Mouse (Mus musculus) bone marrow macrophage, adult 2 months (primary cell): ENCODE data around the gene Msx3. TPM values are rescaled to one million over a fixed set of nuclear protein-coding genes. Genes with fewer than 3 reads are reported as not detected.

Experiments
- H3K27ac ChIP-seq: 2 replicates; pipeline ENCODE4 v1.5.1; 2012; ENCODE audit warnings: low read depth, low read length; ENCODE audit not compliant: insufficient read depth
- H3K4me1 ChIP-seq: 2 replicates; pipeline ENCODE4 v1.6.1; 2012; ENCODE audit warnings: low read length; ENCODE audit not compliant: control insufficient read depth, insufficient read depth
- H3K4me3 ChIP-seq: 2 replicates; pipeline ENCODE4 v1.5.1; 2012; ENCODE audit warnings: mild to moderate bottlenecking, low read length, moderate library complexity; ENCODE audit not compliant: insufficient read depth
- CTCF ChIP-seq: IDR thresholded peaks from 2 replicates; pipeline ENCODE4 v1.5.1; 2012; ENCODE audit warnings: low read depth, mild to moderate bottlenecking, low read length, moderate library complexity
- POLR2A ChIP-seq: IDR thresholded peaks from 2 replicates; pipeline ENCODE4 v1.6.1; 2012; ENCODE audit warnings: mild to moderate bottlenecking, low read depth, low read length, borderline replicate concordance
- polyA plus RNA-seq: library from polyadenylated mRNA; stranded (reverse); fragments of >200 nt; gene quantifications from 2 replicates; pipeline ENCODE4 v1.2.4, GENCODE M21; 2012; ENCODE audit not compliant: missing spikeins, insufficient read depth, insufficient read length

Gene Msx3
- polyA plus RNA-seq, 1 experiment = not detected

- Histone ChIP-seq H3K4me1 (peaks cover 14% of the 10 kb centered on the region), H3K27ac (no peak overlapping the region), H3K4me3 (peak overlapping the region; percentile 47)
- TF ChIP-seq POLR2A (no peak), CTCF (no peak)
Observed at GRCm38 (mm10) chr7:140058528-140058927, 9.6 kb upstream of the Msx3 start.

- TF ChIP-seq POLR2A = no peak
- TF ChIP-seq CTCF = no peak
- Histone ChIP-seq H3K27ac (no peak overlapping the region), H3K4me3 (peak overlapping the region; percentile 47), H3K4me1 (peaks cover 14% of the 10 kb centered on the region)
Observed at GRCm38 (mm10) chr7:140057413-140058407, 8.8 kb upstream of the Msx3 start.

GRCm38 (mm10) chr7:140054124-140054523 lies 5.2 kb upstream of the Msx3 start:
- Histone ChIP-seq H3K4me3 (no peak overlapping the region), H3K27ac (no peak overlapping the region)
- TF ChIP-seq CTCF (no peak), POLR2A (no peak)

GRCm38 (mm10) chr7:140049115-140049689 lies 313 bp upstream of the Msx3 start:
- peak overlapping the region; percentile 66 for H3K4me3 ChIP-seq
- no peak overlapping the region for H3K27ac ChIP-seq
- H3K4me1 ChIP-seq = peaks cover 6% of the 10 kb centered on the region
- no peak for TF ChIP-seq POLR2A
- no peak for TF ChIP-seq CTCF

More at GRCm38 (mm10) chr7:140054124-140054523, 5.2 kb upstream of the Msx3 start:
- H3K4me1 ChIP-seq = peaks cover 11% of the 10 kb centered on the region

- Histone ChIP-seq H3K4me1 (peaks cover 6% of the 10 kb centered on the region), H3K27ac (no peak overlapping the region), H3K4me3 (peak overlapping the region; percentile 57)
- TF ChIP-seq POLR2A = no peak
- TF ChIP-seq CTCF = no peak
Observed at GRCm38 (mm10) chr7:140047811-140048311, 1.0 kb downstream of the Msx3 start.

- no peak overlapping the region for H3K27ac ChIP-seq
- H3K4me3 ChIP-seq = no peak overlapping the region
- H3K4me1 ChIP-seq = no peaks in the 10 kb centered on the region
- TF ChIP-seq CTCF = no peak
Observed at GRCm38 (mm10) chr7:140045546-140045945, 3.3 kb downstream of the Msx3 start.

GRCm38 (mm10) chr7:140042728-140043127 lies 6.2 kb downstream of the Msx3 start:
- TF ChIP-seq POLR2A = no peak
- TF ChIP-seq CTCF = no peak
- no peak overlapping the region for H3K4me3 ChIP-seq
- H3K27ac ChIP-seq = no peak overlapping the region
- H3K4me1 ChIP-seq = no peaks in the 10 kb centered on the region

GRCm38 (mm10) chr7:140037171-140037555 lies 11.7 kb downstream of the Msx3 start:
- Histone ChIP-seq H3K4me3 (peak overlapping the region; percentile 88), H3K27ac (no peak overlapping the region), H3K4me1 (peaks cover 11% of the 10 kb centered on the region)
- no peak for TF ChIP-seq CTCF
- no peak for TF ChIP-seq POLR2A

GRCm38 (mm10) chr7:140036281-140037170 lies 12.4 kb downstream of the Msx3 start, which contains the start of the genes Zfp511 and Tubgcp2:
Gene Zfp511, plus strand, starts transcription at chr7:140036391.
Gene Tubgcp2, minus strand, starts transcription at chr7:140036669.
- TF ChIP-seq POLR2A (no peak), CTCF (no peak)
- H3K4me1 ChIP-seq = peaks cover 11% of the 10 kb centered on the region
- H3K4me3 ChIP-seq = peak within 1 kb of the TSS; percentile 88
- H3K27ac ChIP-seq = peak within 1 kb of the TSS; percentile 76
